Mouse (Mus musculus): ENCODE results near the gene Art4. TPM values are rescaled to one million over a fixed set of nuclear protein-coding genes. Genes with fewer than 3 reads are reported as not detected.

Art4 gene
- total RNA-seq, 2 experiments from 2014 or later: not detected

- peak; percentile 95 to 97 for DNase-seq (ENCODE audit: low spot score in 2 of 2)
These were observed 29.5 kb downstream of the Art4 start, which contains the start of gene Wbp11 for GRCm38 (mm10) chr6:136827881-136828561. TSS of gene Wbp11 (minus strand) at chr6:136828233.

GRCm38 (mm10) chr6:136827516-136827880 is 30.0 kb downstream of the Art4 start, which contains the start of gene BC049715:
TSS of gene BC049715 (plus strand) at chr6:136827626.
- DNase-seq (ENCODE audit: low spot score in 2 of 2): no peak

- no peak for DNase-seq (ENCODE audit: low spot score in 2 of 2)
These were observed 30.4 kb downstream of the Art4 start for GRCm38 (mm10) chr6:136827116-136827515.

- DNase-seq (ENCODE audit: low spot score in 2 of 2): no peak
These were observed 32.5 kb downstream of the Art4 start for GRCm38 (mm10) chr6:136824987-136825386.

- DNase-seq (ENCODE audit: low spot score in 2 of 2): no peak
These were observed 36.4 kb downstream of the Art4 start for GRCm38 (mm10) chr6:136821086-136821485.

GRCm38 (mm10) chr6:136820381-136820780 is 37.2 kb downstream of the Art4 start:
- DNase-seq (ENCODE audit: low spot score in 2 of 2): no peak

- peak; percentile 89 to 94 for DNase-seq (ENCODE audit: low spot score in 2 of 2)
These were observed 40.0 kb downstream of the Art4 start for GRCm38 (mm10) chr6:136817549-136817948.

GRCm38 (mm10) chr6:136816826-136817225 is 40.7 kb downstream of the Art4 start:
- DNase-seq (ENCODE audit: low spot score in 2 of 2): no peak

- DNase-seq (ENCODE audit: low spot score in 2 of 2): no peak
These were observed 42.2 kb downstream of the Art4 start for GRCm38 (mm10) chr6:136815381-136815780.

- no peak for DNase-seq (ENCODE audit: low spot score in 2 of 2)
These were observed 44.4 kb downstream of the Art4 start for GRCm38 (mm10) chr6:136813117-136813516.

- no peak for DNase-seq (ENCODE audit: low spot score in 2 of 2)
These were observed 46.3 kb downstream of the Art4 start for GRCm38 (mm10) chr6:136811196-136811595.

GRCm38 (mm10) chr6:136809673-136810072 is 47.9 kb downstream of the Art4 start:
- DNase-seq (ENCODE audit: low spot score in 2 of 2): no peak

GRCm38 (mm10) chr6:136809077-136809476 is 48.5 kb downstream of the Art4 start:
- peak in 1 of 2 experiments; percentile 53 for DNase-seq (ENCODE audit: low spot score in 2 of 2)

- peak; percentile 54 to 57 for DNase-seq (ENCODE audit: low spot score in 2 of 2)
These were observed 48.9 kb downstream of the Art4 start for GRCm38 (mm10) chr6:136808631-136809046.

- peak; percentile 97 to 99 for DNase-seq (ENCODE audit: low spot score in 2 of 2)
These were observed 49.5 kb downstream of the Art4 start, which contains the start of gene H2afj for GRCm38 (mm10) chr6:136808014-136808417. TSS of gene H2afj (plus strand) at chr6:136808244.

- DNase-seq (ENCODE audit: low spot score in 2 of 2): no peak
These were observed 50.0 kb downstream of the Art4 start for GRCm38 (mm10) chr6:136807395-136808013.

- no peak for DNase-seq (ENCODE audit: low spot score in 2 of 2)
These were observed 50.7 kb downstream of the Art4 start for GRCm38 (mm10) chr6:136806819-136807218.

- no peak for DNase-seq (ENCODE audit: low spot score in 2 of 2)
These were observed 52.1 kb downstream of the Art4 start for GRCm38 (mm10) chr6:136805409-136805775.

- no peak for DNase-seq (ENCODE audit: low spot score in 2 of 2)
These were observed 52.7 kb downstream of the Art4 start for GRCm38 (mm10) chr6:136804705-136805408.

GRCm38 (mm10) chr6:136803739-136804633 is 53.5 kb downstream of the Art4 start, which contains the start of gene Hist4h4:
TSS of gene Hist4h4 (minus strand) at chr6:136804415.
- DNase-seq (ENCODE audit: low spot score in 2 of 2): peak; percentile 93 to 99

All from layer of hippocampus, adult 18-20 months (tissue).